Mouse (Mus musculus) layer of hippocampus, adult 8-10 months (tissue): ENCODE measurements around the gene Med18. TPM values are rescaled to one million over a fixed set of nuclear protein-coding genes. Genes with fewer than 3 reads are reported as not detected.
"Not testable (repeated sequence)": the region's sequence is repeated elsewhere in the genome, so short reads cannot be mapped to it uniquely, and the experiment has no call there.

Source experiments
- DNase-seq, 2 experiments: peaks; one replicate each; pipeline ENCODE4 v3.0.0; 2022; ENCODE audit warnings: low spot score in 2 of 2
- total RNA-seq, 4 experiments: library from RNA; stranded (reverse); gene quantifications; 2 replicates each; pipeline ENCODE4 v1.2.4; 2022

Med18 gene
- total RNA-seq, 4 experiments from 2014 or later, result 8.3 to 10.3 (median 9.2) TPM

DNA sequence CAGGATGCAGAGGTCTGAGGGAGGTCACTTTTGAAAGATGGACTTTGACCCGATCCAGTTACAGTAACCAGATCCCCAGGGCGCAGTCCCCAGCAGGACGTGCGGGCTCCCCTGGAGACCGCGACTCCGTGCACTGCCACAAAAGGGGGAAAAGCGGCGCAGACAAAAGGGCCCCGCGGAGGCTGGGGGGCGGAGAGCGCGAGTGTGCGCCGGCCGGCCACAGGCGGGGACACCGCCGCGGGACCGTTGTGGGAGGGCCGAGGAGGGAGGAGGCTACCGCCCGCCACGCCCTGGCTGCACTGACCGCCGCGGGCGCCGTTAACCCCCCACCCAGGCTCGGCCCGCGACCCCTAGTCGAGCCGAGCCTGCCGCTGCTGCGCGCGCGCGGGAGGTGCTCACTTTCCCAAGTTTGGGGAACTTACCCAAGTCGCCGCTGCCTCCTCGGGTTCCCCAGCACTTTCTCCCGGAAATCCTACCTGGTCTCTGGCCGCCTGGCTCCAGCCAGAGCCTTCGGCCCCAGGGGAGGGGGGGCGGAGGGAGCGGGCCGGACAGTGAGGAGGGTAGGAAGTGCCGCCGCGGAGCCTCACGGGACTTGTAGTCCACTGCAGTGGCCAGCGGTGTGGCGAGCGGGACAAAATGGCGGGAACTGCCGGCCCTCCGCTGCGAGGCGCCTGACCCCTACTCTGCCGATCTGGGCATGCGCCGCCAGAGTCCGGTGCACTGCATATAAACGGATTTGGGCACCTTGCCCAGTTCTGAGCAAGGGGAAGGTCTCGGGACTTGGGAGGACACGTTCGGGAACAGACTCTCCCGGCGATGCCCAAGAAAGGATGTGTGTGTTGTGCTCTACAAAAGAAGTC lies 41.6 kb downstream of the Med18 start, which contains the start of gene Phactr4:
Gene Phactr4 (minus strand): TSS at position 567 of the 860 bp plus-strand sequence.
- peak; percentile 89 to 92 for DNase-seq

DNA sequence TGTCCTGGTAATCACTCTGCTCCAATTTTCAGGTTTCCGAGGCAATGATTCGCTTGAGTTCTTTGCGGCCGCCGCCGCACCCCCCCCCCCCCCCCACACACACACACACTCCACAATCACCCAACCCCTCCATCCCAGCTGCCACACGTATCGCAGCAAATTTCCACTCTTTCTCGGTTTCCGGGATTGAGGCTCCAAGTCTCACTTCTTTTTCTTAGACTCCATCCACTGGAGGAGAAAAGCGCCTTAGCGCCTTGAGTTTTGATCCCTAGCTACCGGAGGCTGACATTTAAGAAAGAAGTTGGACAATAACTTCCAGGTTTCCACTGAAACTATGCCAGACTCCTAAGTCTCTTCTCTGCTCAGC lies 42.2 kb downstream of the Med18 start:
- no peak for DNase-seq

DNA sequence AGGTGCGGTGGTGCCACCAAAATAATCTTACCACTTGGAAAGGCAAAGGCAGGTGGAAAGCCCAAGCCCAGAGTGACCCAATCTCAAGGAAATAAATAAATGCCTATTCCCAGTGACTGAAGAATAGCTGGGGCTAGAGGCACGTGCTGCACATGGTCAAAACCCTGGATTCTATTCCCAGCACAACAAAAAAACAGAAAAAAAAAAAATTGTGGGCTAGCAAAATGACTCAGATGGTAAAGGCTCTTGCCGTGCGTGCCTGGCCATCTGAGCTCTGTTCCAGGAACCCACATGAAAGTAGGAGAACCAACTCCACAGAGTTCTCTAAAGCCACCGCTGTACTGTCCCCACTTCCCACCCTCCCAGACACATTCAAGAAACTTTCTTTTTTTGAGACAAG lies 43.2 kb downstream of the Med18 start:
- DNase-seq, result no peak

DNA sequence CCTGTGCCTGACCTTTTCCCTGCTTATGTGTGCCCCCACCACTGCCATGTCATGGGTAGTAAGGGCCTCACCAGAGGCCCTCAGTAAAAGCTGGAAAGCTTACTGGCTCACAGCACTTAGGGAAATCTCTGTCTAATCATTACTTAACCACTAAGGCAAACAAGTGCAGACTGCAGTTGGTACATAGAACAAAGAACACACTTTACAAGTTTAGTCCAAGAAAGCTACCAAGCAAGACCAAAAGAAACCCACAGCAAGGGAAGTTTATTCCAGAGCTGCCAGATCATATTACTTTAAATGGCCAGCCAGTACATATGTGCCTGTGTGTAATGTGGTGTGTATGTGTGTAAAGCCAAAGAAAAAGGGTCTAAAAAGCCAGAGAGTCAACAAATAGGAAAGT lies 47.8 kb downstream of the Med18 start:
- no peak for DNase-seq

DNA sequence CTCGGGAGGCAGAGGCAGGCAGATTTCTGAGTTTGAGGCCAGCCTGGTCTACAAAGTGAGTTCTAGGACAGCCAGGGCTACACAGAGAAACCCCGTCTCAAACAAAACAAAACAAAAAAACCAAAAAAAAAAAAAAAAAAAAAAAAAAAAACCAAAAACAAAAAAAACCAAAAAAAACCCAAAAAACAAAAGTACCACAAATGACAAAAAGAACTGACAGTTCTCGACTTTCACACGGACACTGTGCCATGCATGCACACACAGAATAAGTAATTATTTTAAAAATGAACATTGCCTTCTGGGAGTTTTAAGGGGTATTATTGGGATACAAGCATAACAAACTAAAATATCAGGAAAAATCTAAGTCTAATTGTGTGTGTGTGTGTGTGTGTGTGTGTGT lies 50.5 kb downstream of the Med18 start:
- not testable (repeated sequence) for DNase-seq

DNA sequence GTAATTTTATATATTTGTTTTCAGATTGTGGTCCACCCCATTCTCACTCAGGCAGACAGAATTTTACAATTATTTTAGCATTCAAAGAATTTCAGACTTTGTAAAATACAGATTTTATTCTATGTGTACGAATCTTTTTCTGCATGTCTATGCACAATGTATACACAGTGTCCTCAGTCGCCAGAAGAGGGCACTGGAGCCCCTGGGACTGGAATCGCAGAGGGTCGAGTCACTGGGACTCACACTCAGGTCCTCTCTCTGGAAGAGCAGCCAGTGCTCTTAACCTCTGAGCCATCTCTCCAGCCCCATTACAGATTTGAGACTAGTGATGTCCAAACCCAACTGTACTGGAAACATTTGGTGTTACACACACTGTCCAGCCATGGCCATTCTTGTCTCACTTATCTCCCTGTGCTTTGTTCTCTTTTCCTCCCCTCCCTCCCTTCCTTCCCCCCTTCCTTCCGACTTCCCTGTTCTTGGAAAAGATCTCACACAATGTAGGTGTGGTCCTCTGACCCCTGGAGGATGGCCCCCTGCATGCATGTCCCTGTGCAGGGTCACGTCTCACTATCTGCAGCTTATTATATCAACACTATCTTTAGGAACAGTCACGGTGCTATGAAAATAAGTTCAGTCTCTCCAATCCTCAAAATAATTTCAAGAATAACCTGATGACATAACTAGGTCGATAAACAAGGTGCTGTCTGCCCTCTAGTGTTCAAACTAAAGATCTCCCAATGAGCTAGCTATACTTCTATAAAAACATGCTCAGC lies 52.2 kb downstream of the Med18 start:
- no peak for DNase-seq

DNA sequence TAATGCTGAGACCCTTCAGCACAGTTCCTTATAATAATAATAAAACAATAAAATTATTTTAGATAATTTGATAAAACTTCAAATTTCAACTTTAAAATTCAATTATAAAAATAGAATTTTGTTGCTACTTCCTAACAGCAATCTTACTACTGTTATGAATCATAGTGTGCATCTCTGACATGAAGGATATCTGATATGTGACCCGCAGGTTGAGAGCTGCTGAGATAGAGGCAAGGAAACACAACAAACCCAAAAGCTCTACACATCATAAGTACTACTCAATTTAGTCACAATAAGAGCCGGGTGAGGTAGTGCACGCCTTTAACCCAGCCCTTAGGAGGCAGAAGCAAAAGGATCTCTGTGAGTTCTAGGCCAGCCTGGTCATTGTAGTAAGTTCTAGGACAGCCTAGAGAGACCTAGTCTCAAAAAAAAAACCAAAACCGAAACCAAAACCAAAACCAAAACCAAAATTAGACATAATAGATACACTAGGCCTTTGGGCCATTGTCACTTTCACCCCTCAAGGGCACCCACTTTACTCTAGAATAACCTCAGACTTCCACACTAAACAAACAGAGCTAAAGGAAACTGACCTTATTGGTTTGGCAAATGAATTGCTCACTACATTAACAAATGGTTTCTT lies 54.0 kb downstream of the Med18 start:
- no peak for DNase-seq

Other genes starting within 250 kb of the Med18 start
- 10 to 100 TPM; 23.9 to 25.1 (median 24.5) TPM for gene Gmeb1, start 202.3 kb downstream of the Med18 start, total RNA-seq
- gene Taf12, start 189.5 kb downstream of the Med18 start, total RNA-seq, result 10 to 100 TPM; 20.6 to 27.9 (median 24.9) TPM
- gene Rab42, start 160.5 kb downstream of the Med18 start, total RNA-seq, result 1 to 10 TPM; 1.4 to 2.8 (median 1.9) TPM
- 10 to 100 TPM; 21.9 to 27.1 (median 24.0) TPM for gene Trnau1ap, start 134.4 kb downstream of the Med18 start, total RNA-seq
- 10 to 100 TPM; 10.0 to 12.4 (median 11.0) TPM for gene Rcc1, start 110.3 kb downstream of the Med18 start, total RNA-seq
- gene Phactr4, start 41.4 kb downstream of the Med18 start, total RNA-seq, result 10 to 100 TPM in 3 of 4 experiments, 1 to 10 TPM in 1; 9.0 to 14.0 (median 12.6) TPM
- 10 to 100 TPM; 13.1 to 14.5 (median 14.4) TPM for gene Sesn2, start 46.6 kb upstream of the Med18 start, total RNA-seq
- 100 to 1,000 TPM; 313 to 407 (median 357) TPM for gene Atpif1, start 69.7 kb upstream of the Med18 start, total RNA-seq
- 100 to 1,000 TPM in 2 of 4 experiments, 10 to 100 TPM in 2; 88.8 to 104 (median 94.6) TPM for gene Dnajc8, start 71.6 kb upstream of the Med18 start, total RNA-seq
- 1 to 10 TPM; 1.1 to 3.8 (median 2.5) TPM for gene Ptafr, start 100.1 kb upstream of the Med18 start, total RNA-seq
- gene Eya3, start 175.1 kb upstream of the Med18 start, total RNA-seq, result 10 to 100 TPM; 28.7 to 31.1 (median 29.0) TPM